Mouse (Mus musculus) urinary bladder, adult 18-20 months (tissue): Measurements from ENCODE around the gene Gm13290.
"Not testable (repeated sequence)": the region's sequence is repeated elsewhere in the genome, so short reads cannot be mapped to it uniquely, and the experiment has no call there.

Experiments used
- DNase-seq, 2 experiments: peaks; one replicate each; pipeline ENCODE4 v3.0.0; 2022; ENCODE audit warnings: low spot score in 2 of 2, mixed read lengths in 2 of 2

The Gm13290 gene

GRCm38 (mm10) chr4:88773534-88773933 is at the start of gene Gm13290:
Gm13290 (plus strand) TSS chr4:88773834.
- DNase-seq: not testable (repeated sequence)

GRCm38 (mm10) chr4:88726727-88727126 is 46.9 kb upstream of the Gm13290 start:
- no peak for DNase-seq

DNA sequence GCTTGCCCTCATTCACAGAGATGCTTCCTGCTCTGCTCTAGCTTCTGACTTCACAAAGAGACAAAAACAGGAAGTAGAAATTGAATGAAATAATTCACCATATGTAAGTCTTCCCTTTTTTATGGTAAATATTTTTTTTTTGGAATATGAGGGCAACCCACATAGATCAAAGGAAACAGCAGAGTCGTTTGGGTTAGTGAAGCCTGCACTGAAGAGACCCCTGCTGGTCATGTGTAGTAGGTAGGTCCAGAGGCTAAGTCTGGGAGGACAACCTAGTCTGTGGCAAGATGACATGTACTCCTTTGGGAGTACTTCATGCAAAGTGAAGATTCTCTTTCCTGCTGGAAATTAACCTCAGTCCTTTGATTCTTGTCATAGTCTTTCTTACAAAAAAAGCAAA is 46.3 kb upstream of the Gm13290 start:
- no peak for DNase-seq

- DNase-seq: peak; percentile 44 to 55
These were observed 35.2 kb upstream of the Gm13290 start for GRCm38 (mm10) chr4:88738480-88738879.

GRCm38 (mm10) chr4:88739036-88739435 is 34.6 kb upstream of the Gm13290 start:
- DNase-seq: no peak

DNA sequence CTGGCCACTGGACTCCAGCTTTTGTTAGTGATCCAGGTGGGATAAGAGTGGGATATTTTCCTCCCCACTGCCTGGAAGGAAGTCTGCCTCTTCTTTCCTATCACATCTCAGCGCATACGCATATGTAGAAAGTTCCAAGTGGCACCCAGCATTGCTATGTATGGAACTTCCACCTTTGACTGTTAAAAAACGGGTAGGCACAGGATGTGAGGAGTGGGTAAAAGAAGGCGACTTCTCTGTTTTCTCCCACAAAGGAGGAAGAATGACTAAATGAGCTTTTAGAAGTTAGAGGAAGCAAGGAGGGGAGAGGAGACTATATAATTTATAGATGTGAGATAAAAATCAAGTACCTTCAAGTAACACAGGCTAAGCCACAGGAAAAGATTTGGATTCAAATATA is 32.2 kb upstream of the Gm13290 start:
- no peak for DNase-seq

- no peak for DNase-seq
These were observed 30.8 kb upstream of the Gm13290 start for GRCm38 (mm10) chr4:88742771-88743371.

- no peak for DNase-seq
These were observed 29.4 kb upstream of the Gm13290 start for GRCm38 (mm10) chr4:88744207-88744606.

GRCm38 (mm10) chr4:88749926-88750325 is 23.7 kb upstream of the Gm13290 start:
- no peak for DNase-seq

DNA sequence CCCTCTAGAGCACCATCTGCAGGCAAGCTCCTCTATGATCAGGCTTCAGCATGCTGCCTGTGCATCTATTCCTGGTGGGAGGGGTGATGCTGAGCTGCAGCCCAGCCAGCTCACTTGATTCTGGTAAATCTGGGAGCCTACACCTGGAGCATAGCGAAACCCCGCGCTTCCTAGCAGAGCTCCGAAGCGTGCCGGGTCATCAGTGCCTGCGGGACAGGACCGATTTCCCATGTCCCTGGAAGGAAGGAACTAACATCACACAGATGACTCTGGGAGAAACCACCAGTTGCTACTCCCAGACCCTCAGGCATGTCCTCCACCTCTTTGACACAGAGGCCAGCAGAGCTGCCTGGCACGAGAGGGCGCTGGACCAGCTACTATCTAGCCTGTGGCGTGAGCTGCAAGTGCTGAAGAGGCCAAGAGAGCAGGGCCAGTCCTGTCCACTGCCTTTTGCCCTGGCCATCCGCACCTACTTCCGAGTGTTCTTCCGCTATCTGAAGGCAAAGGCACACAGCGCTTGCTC is 18.8 kb upstream of the Gm13290 start, which contains the start of gene Gm13271:
Gene Gm13271, plus strand, starts transcription at position 51 of the 523 bp plus-strand sequence.
- peak; percentile 74 to 91 for DNase-seq

- DNase-seq: peak in 1 of 2 experiments; percentile 47
These were observed 16.8 kb upstream of the Gm13290 start for GRCm38 (mm10) chr4:88756581-88757513.

- peak; percentile 87 to 100 for DNase-seq
These were observed 16.0 kb upstream of the Gm13290 start for GRCm38 (mm10) chr4:88757628-88758031.

GRCm38 (mm10) chr4:88758751-88759150 is 14.9 kb upstream of the Gm13290 start:
- not testable (repeated sequence) for DNase-seq

- DNase-seq: not testable (repeated sequence)
These were observed 13.9 kb upstream of the Gm13290 start, which contains the start of gene Gm13283 for GRCm38 (mm10) chr4:88759610-88760268. Gm13283 (plus strand) TSS chr4:88760119.

DNA sequence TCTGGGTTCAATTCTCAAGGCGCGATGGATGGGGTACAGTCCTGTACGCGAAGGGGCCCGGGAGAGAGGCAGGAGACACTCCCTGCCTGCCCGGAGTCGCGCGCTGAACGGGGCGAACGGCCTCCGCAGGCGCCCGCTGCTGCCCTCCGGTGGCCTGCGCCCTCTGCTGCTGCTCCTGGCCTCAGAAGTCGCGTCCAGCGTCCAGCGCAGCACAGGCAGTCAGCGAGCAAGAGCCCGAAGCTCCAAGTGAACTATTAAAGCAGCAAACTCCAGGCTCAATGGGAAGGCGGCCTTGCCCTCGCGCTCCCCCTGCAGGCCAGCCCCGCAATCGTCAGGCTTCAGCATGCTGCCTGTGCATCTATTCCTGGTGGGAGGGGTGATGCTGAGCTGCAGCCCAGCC is 13.2 kb upstream of the Gm13290 start:
- DNase-seq: peak; percentile 47 to 69

- peak; percentile 71 to 75 for DNase-seq
These were observed 11.9 kb upstream of the Gm13290 start for GRCm38 (mm10) chr4:88761776-88762175.

DNA sequence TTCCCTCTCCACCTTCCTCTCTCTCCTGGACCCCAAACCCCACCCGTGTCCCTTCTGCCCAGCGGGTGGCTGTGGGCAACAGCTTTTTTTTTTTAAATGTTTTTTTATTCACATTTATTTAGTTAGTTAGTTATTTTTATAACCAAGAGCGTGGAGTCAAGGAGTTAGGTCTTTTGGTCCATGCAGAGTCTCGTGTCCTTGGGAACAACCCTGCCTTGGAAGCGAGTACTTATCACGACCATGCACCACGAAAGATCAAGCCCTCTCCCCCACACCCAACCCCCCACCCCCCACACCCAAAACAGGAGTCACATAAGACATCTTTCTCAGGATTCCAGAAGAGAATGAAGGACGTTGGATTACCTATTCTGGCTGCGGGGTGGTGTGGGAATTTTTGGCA is 11.3 kb upstream of the Gm13290 start:
- not testable (repeated sequence) for DNase-seq

DNA sequence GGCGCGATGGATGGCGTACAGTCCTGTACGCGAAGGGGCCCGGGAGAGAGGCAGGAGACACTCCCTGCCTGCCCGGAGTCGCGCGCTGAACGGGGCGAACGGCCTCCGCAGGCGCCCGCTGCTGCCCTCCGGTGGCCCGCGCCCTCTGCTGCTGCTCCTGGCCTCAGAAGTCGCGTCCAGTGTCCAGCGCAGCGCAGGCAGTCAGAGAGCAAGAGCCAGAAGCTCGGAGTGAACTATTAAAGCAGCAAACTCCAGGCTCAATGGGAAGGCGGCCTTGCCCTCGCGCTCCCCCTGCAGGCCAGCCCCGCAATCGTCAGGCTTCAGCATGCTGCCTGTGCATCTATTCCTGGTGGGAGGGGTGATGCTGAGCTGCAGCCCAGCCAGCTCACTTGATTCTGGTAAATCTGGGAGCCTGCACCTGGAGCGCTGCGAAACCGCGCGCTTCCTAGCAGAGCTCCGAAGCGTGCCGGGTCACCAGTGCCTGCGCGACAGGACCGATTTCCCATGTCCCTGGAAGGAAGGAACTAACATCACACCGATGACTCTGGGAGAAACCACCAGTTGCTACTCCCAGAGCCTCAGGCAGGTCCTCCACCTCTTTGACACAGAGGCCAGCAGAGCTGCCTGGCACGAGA is 10.1 kb upstream of the Gm13290 start:
- DNase-seq: peak in 1 of 2 experiments; percentile 52

- not testable (repeated sequence) for DNase-seq
These were observed 3.0 kb downstream of the Gm13290 start, which contains the start of gene Gm13289 for GRCm38 (mm10) chr4:88776622-88777021. Gm13289 (plus strand) TSS chr4:88776922.

- not testable (repeated sequence) for DNase-seq
These were observed 5.9 kb downstream of the Gm13290 start, which contains the start of gene Gm13272 for GRCm38 (mm10) chr4:88779550-88779949. Gm13272 (plus strand) TSS chr4:88779850.

DNA sequence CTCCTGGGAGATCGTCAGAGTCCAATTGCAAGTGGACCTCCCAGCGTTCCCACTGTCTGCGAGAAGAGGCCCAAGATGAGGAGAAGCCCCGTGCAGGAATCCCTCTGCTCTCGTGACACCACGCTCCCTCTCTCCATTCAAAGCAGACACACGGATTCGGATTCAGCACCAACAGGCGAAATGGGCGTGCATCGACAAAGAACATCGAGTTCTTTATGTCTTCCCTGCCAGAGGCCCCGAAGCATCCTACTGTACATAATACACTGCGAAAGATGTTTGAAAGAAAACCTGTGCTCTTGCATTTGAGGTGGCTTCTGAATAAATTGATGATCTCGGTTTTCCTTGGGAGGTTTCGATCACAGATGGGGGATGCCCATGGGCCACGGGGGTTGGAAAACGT is 6.7 kb downstream of the Gm13290 start:
- DNase-seq: not testable (repeated sequence)
